Mouse (Mus musculus) heart, postnatal 14 days (tissue): ENCODE data around the gene Stx3. TPM values are rescaled to one million over a fixed set of nuclear protein-coding genes. Genes with fewer than 3 reads are reported as not detected.

ENCODE experiments used
- DNase-seq, 2 experiments: peaks; one replicate each; pipeline ENCODE4 v3.0.0; 2021 to 2022
- intact Hi-C: fragments of 180-260 bp; cut with DNase I; formaldehyde crosslinking; loops from one replicate; pipeline ENCODE4 v1.15.1; 2025
- long read RNA-seq, 2 experiments: library from polyadenylated mRNA; stranded (forward); transcript quantifications; one replicate each; pipeline ENCODE4 v2.0.0; 2021
- total RNA-seq, 2 experiments: library from RNA; stranded (reverse); gene quantifications; 2 replicates each; pipeline ENCODE4 v1.2.3; 2021

Gene Stx3
- 1 to 10 TPM; 7.7 to 8.4 TPM for total RNA-seq
- long read RNA-seq, experiment 1, transcript Stx3-202 (11 exons, 2,810 nt): major isoform, 18 of 18 reads
- long read RNA-seq, experiment 1, partial matches to known transcripts: 0 of 18 reads
- long read RNA-seq, experiment 1, other reads (novel, unspliced or antisense): 0 of 18 reads
- long read RNA-seq, experiment 2, transcript Stx3-202 (11 exons, 2,810 nt): major isoform, 12 of 14 reads
- long read RNA-seq, experiment 2, partial matches to known transcripts: 0 of 14 reads
- long read RNA-seq, experiment 2, other reads (novel, unspliced or antisense): 2 of 14 reads

- intact Hi-C loops: loop anchor here (5.0 kb wide), 2 partner anchors 93 to 188 kb away; partner anchors contain the start of gene Patl1
- DNase-seq: no peak
Measured at GRCm38 (mm10) chr19:11819143-11819700, at the start of gene Stx3. TSS of gene Stx3 (minus strand) at chr19:11819403.

- no peak for DNase-seq
- intact Hi-C loops: no loop called here
Measured at GRCm38 (mm10) chr19:11867837-11868236, 48.6 kb upstream of the Stx3 start.

GRCm38 (mm10) chr19:11860966-11861365 is 41.8 kb upstream of the Stx3 start, which contains the start of gene Olfr1418:
TSS of gene Olfr1418 (minus strand) at chr19:11861066.
- intact Hi-C loops: no loop called here
- DNase-seq: no peak

GRCm38 (mm10) chr19:11856506-11856905 is 37.3 kb upstream of the Stx3 start:
- intact Hi-C loops: no loop called here
- no peak for DNase-seq

GRCm38 (mm10) chr19:11854821-11855220 is 35.6 kb upstream of the Stx3 start:
- no peak for DNase-seq
- intact Hi-C loops: no loop called here

GRCm38 (mm10) chr19:11852652-11853051 is 33.4 kb upstream of the Stx3 start:
- intact Hi-C loops: no loop called here
- DNase-seq: no peak

- no peak for DNase-seq
- intact Hi-C loops: no loop called here
Measured at GRCm38 (mm10) chr19:11846333-11846732, 27.1 kb upstream of the Stx3 start.

GRCm38 (mm10) chr19:11839119-11839518 is 19.9 kb upstream of the Stx3 start, which contains the start of gene Olfr1417:
TSS of gene Olfr1417 (minus strand) at chr19:11839219.
- intact Hi-C loops: no loop called here
- DNase-seq: no peak

GRCm38 (mm10) chr19:11823346-11824065 is 4.3 kb upstream of the Stx3 start:
- intact Hi-C loops: no loop called here

GRCm38 (mm10) chr19:11820211-11820610 is 1.0 kb upstream of the Stx3 start:
- intact Hi-C loops: loop anchor here (1.0 kb wide), 1 partner anchor 43 kb away; no protein-coding TSS in a partner anchor
- no peak for DNase-seq

More at GRCm38 (mm10) chr19:11823346-11824065, 4.3 kb upstream of the Stx3 start:
- no peak for DNase-seq

GRCm38 (mm10) chr19:11819800-11820199 is 597 bp upstream of the Stx3 start:
- intact Hi-C loops: loop anchor here (1.0 to 5.0 kb wide), 3 partner anchors 42 to 188 kb away; partner anchors contain the start of gene Patl1

GRCm38 (mm10) chr19:11818199-11819142 is 732 bp downstream of the Stx3 start:
- peak; percentile 63 to 78 for DNase-seq
- intact Hi-C loops: loop anchor here (5.0 kb wide), 2 partner anchors 94 to 189 kb away; partner anchors contain the start of gene Patl1

More at GRCm38 (mm10) chr19:11819800-11820199, 597 bp upstream of the Stx3 start:
- DNase-seq: peak; percentile 86 to 89

- intact Hi-C loops: loop anchor here (5.0 kb wide), 2 partner anchors 95 to 190 kb away; partner anchors contain the start of gene Patl1
Measured at GRCm38 (mm10) chr19:11817586-11817985, 1.6 kb downstream of the Stx3 start.

GRCm38 (mm10) chr19:11816706-11817105 is 2.5 kb downstream of the Stx3 start:
- intact Hi-C loops: loop anchor here (5.0 kb wide), 2 partner anchors 96 to 191 kb away; partner anchors contain the start of gene Patl1
- no peak for DNase-seq

More at GRCm38 (mm10) chr19:11817586-11817985, 1.6 kb downstream of the Stx3 start:
- DNase-seq: no peak

- no peak for DNase-seq
- intact Hi-C loops: loop anchor here (5.0 kb wide), 2 partner anchors 97 to 192 kb away; partner anchors contain the start of gene Patl1
Measured at GRCm38 (mm10) chr19:11814742-11815333, 4.4 kb downstream of the Stx3 start.

GRCm38 (mm10) chr19:11813649-11814048 is 5.6 kb downstream of the Stx3 start:
- peak in 1 of 2 experiments; percentile 30 for DNase-seq
- intact Hi-C loops: no loop called here

GRCm38 (mm10) chr19:11813136-11813535 is 6.1 kb downstream of the Stx3 start:
- intact Hi-C loops: no loop called here
- DNase-seq: no peak

- intact Hi-C loops: no loop called here
- no peak for DNase-seq
Measured at GRCm38 (mm10) chr19:11811688-11812365, 7.4 kb downstream of the Stx3 start.
